Mouse (Mus musculus) erythroblast, embryonic 14.5 days (primary cell): Measurements from ENCODE around the gene Cd276. TPM values are rescaled to one million over a fixed set of nuclear protein-coding genes. Genes with fewer than 3 reads are reported as not detected.

Experiments
- H3K27me3 ChIP-seq: 2 replicates; pipeline ENCODE4 v1.6.1; 2012; ENCODE audit warnings: inconsistent platforms; ENCODE audit not compliant: control insufficient read depth
- H3K36me3 ChIP-seq: 2 replicates; pipeline ENCODE4 v1.6.1; 2012; ENCODE audit warnings: mild to moderate bottlenecking, inconsistent platforms; ENCODE audit not compliant: control insufficient read depth
- H3K4me1 ChIP-seq: 2 replicates; pipeline ENCODE4 v1.6.1; 2012; ENCODE audit warnings: inconsistent platforms; ENCODE audit not compliant: control insufficient read depth
- H3K4me3 ChIP-seq: replicated peaks from 2 replicates; pipeline ENCODE3; 2012; ENCODE audit warnings: moderate library complexity, mild to moderate bottlenecking, inconsistent platforms
- H3K9me3 ChIP-seq: 2 replicates; pipeline ENCODE4 v1.6.1; 2012; ENCODE audit warnings: low read length, inconsistent platforms, mixed read lengths; ENCODE audit not compliant: control insufficient read depth
- GATA1 ChIP-seq: IDR thresholded peaks from 2 replicates; pipeline ENCODE4 v1.6.1; 2012; ENCODE audit warnings: low read length, inconsistent platforms, mixed read lengths
- TAL1 ChIP-seq: IDR thresholded peaks from 3 replicates; pipeline ENCODE4 v1.6.1; 2012; ENCODE audit warnings: low read length, inconsistent platforms, mixed read lengths
- polyA plus RNA-seq: library from polyadenylated mRNA; stranded (reverse); fragments of >175 nt; gene quantifications from 2 replicates; pipeline ENCODE4 v1.2.3, GENCODE M21; 2012

Gene Cd276
- polyA plus RNA-seq, 1 experiment = not detected

DNA sequence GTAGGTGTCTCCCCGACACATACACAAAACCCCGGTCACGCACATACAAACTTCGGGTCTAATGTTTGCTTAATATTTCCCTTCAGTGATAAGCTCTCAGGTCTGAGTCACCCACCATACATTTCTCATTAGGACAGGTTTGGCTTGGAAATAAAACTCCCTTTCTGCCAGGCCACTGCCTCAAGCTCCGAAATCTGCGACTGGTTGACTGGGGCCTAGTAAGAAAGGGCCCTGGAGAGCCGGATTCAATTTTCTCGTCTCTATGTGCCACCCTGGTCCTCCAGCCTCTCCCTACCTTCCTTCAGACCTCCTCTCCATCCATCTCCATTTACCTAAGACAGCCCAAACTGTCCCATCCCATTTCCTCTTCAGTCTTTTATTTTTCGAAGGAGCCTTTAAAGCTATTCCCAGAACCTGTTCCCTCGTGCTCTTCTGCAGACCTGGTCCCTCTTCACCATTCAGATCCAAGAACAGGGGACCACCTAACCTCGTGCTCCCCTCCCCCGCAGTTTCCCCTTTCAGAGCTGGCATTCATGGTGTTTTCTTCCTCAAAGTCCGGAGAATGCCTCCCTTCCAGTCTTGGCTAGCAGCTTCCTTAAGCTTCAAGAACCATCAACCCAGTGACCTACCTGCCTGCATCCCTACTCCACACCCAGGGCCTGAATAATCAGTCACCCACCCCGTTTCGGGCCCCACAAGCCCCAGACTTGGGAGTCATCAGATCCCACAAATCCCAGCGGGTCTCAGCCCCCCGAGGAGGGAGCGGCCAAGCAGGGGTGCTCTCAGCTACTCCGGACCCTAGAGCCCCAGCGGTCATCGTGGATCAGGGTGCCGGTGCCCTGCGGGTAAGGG lies 955 bp downstream of the Cd276 start:
- peak overlapping the region; percentile 57 for H3K4me3 ChIP-seq
- no peak for TF ChIP-seq GATA1
- TF ChIP-seq TAL1 = no peak
- H3K9me3 ChIP-seq = no peaks in the 10 kb centered on the region; the same call in 1 of the 2 replicates
- peaks cover 68% of the 10 kb centered on the region for H3K27me3 ChIP-seq
- H3K4me1 ChIP-seq = peaks cover 21% of the 10 kb centered on the region
- H3K36me3 ChIP-seq = no peaks in the 10 kb centered on the region

DNA sequence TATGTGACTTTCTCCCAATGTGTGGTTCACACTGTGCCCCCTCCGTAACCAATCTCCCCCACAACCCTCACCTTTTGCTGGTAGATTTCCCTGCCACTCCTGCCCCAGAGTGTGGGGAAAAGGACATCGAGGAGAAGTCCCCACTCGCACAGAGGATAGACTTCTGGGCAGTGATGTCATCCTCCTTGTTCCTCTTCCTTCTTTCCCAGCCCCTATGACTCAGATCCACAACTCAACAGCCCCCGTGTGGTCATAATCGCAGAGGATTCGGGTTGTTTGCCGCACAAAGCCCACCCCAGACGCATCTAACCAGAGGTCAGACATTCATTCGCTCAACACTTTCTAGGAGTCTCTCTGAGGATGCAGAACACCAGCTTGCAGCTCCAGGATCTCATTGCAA lies 3.2 kb downstream of the Cd276 start:
- Histone ChIP-seq H3K9me3 (no peaks in the 10 kb centered on the region; the same call in 1 of the 2 replicates), H3K27me3 (peaks cover 53% of the 10 kb centered on the region), H3K4me1 (peaks cover 14% of the 10 kb centered on the region), H3K36me3 (no peaks in the 10 kb centered on the region), H3K4me3 (no peak overlapping the region)
- no peak for TF ChIP-seq TAL1

GRCm38 (mm10) chr9:58550928-58551327 lies 4.3 kb downstream of the Cd276 start:
- no peak for TF ChIP-seq GATA1
- TF ChIP-seq TAL1 = no peak
- peaks cover 12% of the 10 kb centered on the region for H3K4me1 ChIP-seq
- no peaks in the 10 kb centered on the region for H3K36me3 ChIP-seq
- peaks cover 43% of the 10 kb centered on the region for H3K27me3 ChIP-seq
- H3K9me3 ChIP-seq = no peaks in the 10 kb centered on the region; the same call in 1 of the 2 replicates
- no peak overlapping the region for H3K4me3 ChIP-seq

- no peak for TF ChIP-seq GATA1
- no peak for TF ChIP-seq TAL1
- Histone ChIP-seq H3K36me3 (no peaks in the 10 kb centered on the region), H3K4me1 (peaks cover 4% of the 10 kb centered on the region), H3K9me3 (no peaks in the 10 kb centered on the region; the same call in 1 of the 2 replicates), H3K27me3 (peaks cover 30% of the 10 kb centered on the region), H3K4me3 (no peak overlapping the region)
Measured at GRCm38 (mm10) chr9:58549694-58550093, 5.5 kb downstream of the Cd276 start.

GRCm38 (mm10) chr9:58548897-58549296 lies 6.3 kb downstream of the Cd276 start:
- H3K27me3 ChIP-seq = peaks cover 22% of the 10 kb centered on the region
- no peaks in the 10 kb centered on the region for H3K4me1 ChIP-seq
- TF ChIP-seq GATA1 (no peak), TAL1 (no peak)
- H3K4me3 ChIP-seq = no peak overlapping the region
- H3K9me3 ChIP-seq = no peaks in the 10 kb centered on the region
- no peaks in the 10 kb centered on the region for H3K36me3 ChIP-seq

GRCm38 (mm10) chr9:58546630-58547360 lies 8.4 kb downstream of the Cd276 start:
- no peaks in the 10 kb centered on the region for H3K36me3 ChIP-seq
- H3K27me3 ChIP-seq = peaks cover 1% of the 10 kb centered on the region
- no peak for TF ChIP-seq GATA1
- TF ChIP-seq TAL1 = no peak
- no peaks in the 10 kb centered on the region for H3K9me3 ChIP-seq
- no peak overlapping the region for H3K4me3 ChIP-seq
- H3K4me1 ChIP-seq = peaks cover 2% of the 10 kb centered on the region

- no peak for TF ChIP-seq TAL1
- no peak for TF ChIP-seq GATA1
- H3K27me3 ChIP-seq = no peaks in the 10 kb centered on the region; the same call in 1 of the 2 replicates
Measured at GRCm38 (mm10) chr9:58545428-58545827, 9.8 kb downstream of the Cd276 start.

GRCm38 (mm10) chr9:58544879-58545324 lies 10.3 kb downstream of the Cd276 start:
- Histone ChIP-seq H3K27me3 (no peaks in the 10 kb centered on the region; the same call in 1 of the 2 replicates), H3K9me3 (no peaks in the 10 kb centered on the region), H3K36me3 (no peaks in the 10 kb centered on the region), H3K4me3 (no peak overlapping the region), H3K4me1 (peaks cover 3% of the 10 kb centered on the region)
- TF ChIP-seq GATA1 (no peak), TAL1 (no peak)

More at GRCm38 (mm10) chr9:58545428-58545827, 9.8 kb downstream of the Cd276 start:
- no peak overlapping the region for H3K4me3 ChIP-seq
- H3K36me3 ChIP-seq = no peaks in the 10 kb centered on the region
- peaks cover 3% of the 10 kb centered on the region for H3K4me1 ChIP-seq
- no peaks in the 10 kb centered on the region for H3K9me3 ChIP-seq

- peaks cover 3% of the 10 kb centered on the region; the same call in 1 of the 2 replicates for H3K36me3 ChIP-seq
- no peak overlapping the region for H3K4me3 ChIP-seq
- no peaks in the 10 kb centered on the region for H3K27me3 ChIP-seq
- no peaks in the 10 kb centered on the region for H3K9me3 ChIP-seq
- H3K4me1 ChIP-seq = peaks cover 3% of the 10 kb centered on the region
- TF ChIP-seq GATA1 (no peak), TAL1 (no peak)
Measured at GRCm38 (mm10) chr9:58541895-58542338, 13.3 kb downstream of the Cd276 start.
